Mouse (Mus musculus): ENCODE results near the gene Umad1. TPM values are rescaled to one million over a fixed set of nuclear protein-coding genes. Genes with fewer than 3 reads are reported as not detected.

Umad1 gene
- polyA plus RNA-seq, 1 experiment from 2014 or later = 57.4 TPM

Other genes with a start within 250 kb of the Umad1 start
- 1.2 and 2.8 TPM in 2 replicates for gene Col28a1, start 66.7 kb upstream of the Umad1 start, polyA plus RNA-seq (2015; fragmentation: Nextera tagmentation; extraction: Ambion mirVana)
- 22.3 and 22.6 TPM in 2 replicates for gene Mios, start 50.1 kb upstream of the Umad1 start, polyA plus RNA-seq (2015; fragmentation: Nextera tagmentation; extraction: Ambion mirVana)
- 47.7 and 61.1 TPM in 2 replicates for gene Rpa3, start 115 bp upstream of the Umad1 start, polyA plus RNA-seq (2015; fragmentation: Nextera tagmentation; extraction: Ambion mirVana)
- 10.7 and 11.1 TPM in 2 replicates for gene Gm45062, start 162 bp downstream of the Umad1 start, polyA plus RNA-seq (2015; fragmentation: Nextera tagmentation; extraction: Ambion mirVana)